Mouse (Mus musculus): ENCODE data around the gene Gm37240. TPM values are rescaled to one million over a fixed set of nuclear protein-coding genes. Genes with fewer than 3 reads are reported as not detected.

The Gm37240 gene
- total RNA-seq, 1 experiment = 1.2 TPM

GRCm38 (mm10) chr3:85929711-85930110 is 42.4 kb upstream of the Gm37240 start:
- in situ Hi-C loops (cut with MboI; ENCODE audit: low sequenced_read_pairs in 2 of 2, unreplicated experiment in 2 of 2) = no loop called here
- H3K36me3 ChIP-seq (ENCODE audit: control insufficient read depth, insufficient read depth, low read length, poor library complexity, severe bottlenecking) = no peaks in the 10 kb centered on the region
- DNase-seq (ENCODE audit: low read depth, low spot score) = no peak
- TF ChIP-seq ZC3H11A (IDR thresholded peaks at IDR 0.05; ENCODE audit: borderline replicate concordance, low read depth, low read length) = no peak
- TF ChIP-seq CHD2 (IDR thresholded peaks at IDR 0.05; ENCODE audit: low read depth, low read length) = no peak
- TF ChIP-seq MAFK (IDR thresholded peaks at IDR 0.05; ENCODE audit: insufficient read depth, low read depth, low read length) = no peak
- no peak for TF ChIP-seq ZNF384 (IDR thresholded peaks at IDR 0.05; ENCODE audit: low read depth, low read length)
- no peak for TF ChIP-seq HCFC1 (IDR thresholded peaks at IDR 0.05; ENCODE audit: borderline replicate concordance, insufficient read depth, low read length)
- H3K27ac ChIP-seq (ENCODE audit: insufficient read depth, low read depth, low read length, poor library complexity, severe bottlenecking) = no peak overlapping the region
- no peak overlapping the region for H3K9ac ChIP-seq (ENCODE audit: insufficient read depth, low read depth, low read length, poor library complexity, severe bottlenecking)
- H3K4me3 ChIP-seq (ENCODE audit: insufficient read depth in 1 of 2, low read depth in 1 of 2, low read length in 2 of 2, poor library complexity in 1 of 2, severe bottlenecking in 1 of 2) = no peak overlapping the region
- no peaks in the 10 kb centered on the region for H3K9me3 ChIP-seq (ENCODE audit: control insufficient read depth, insufficient read depth, low read depth, low read length)
- H3K4me1 ChIP-seq (ENCODE audit: control insufficient read depth in 2 of 2, insufficient read depth in 2 of 2, low read length in 2 of 2, poor library complexity in 1 of 2) = no peaks in the 10 kb centered on the region

DNA sequence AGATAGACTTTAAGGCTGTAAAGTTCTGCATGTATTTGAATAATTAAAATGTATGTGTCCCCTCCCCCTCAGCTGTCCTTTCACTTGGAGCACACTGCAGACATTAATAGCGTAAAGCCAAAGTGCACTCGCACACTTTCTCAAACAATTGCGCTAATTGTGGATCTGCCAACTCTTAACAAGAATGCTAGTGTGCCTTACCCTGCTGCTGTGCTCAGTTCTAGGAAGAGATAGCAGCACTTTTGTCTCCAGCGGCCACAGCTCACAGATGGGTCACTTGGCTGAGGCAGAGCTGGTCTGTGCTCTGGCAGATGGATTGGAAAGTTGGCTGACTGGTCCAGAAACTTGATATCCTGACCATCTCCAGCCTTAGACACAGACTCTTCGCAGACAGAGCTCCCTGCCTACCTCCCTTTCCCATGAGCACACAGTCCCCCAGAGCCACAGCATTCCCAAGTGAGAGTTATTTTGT is 40.9 kb upstream of the Gm37240 start:
- Histone ChIP-seq H3K9me3 (ENCODE audit: control insufficient read depth, insufficient read depth, low read depth, low read length) (no peaks in the 10 kb centered on the region), H3K36me3 (ENCODE audit: control insufficient read depth, insufficient read depth, low read length, poor library complexity, severe bottlenecking) (no peaks in the 10 kb centered on the region), H3K9ac (ENCODE audit: insufficient read depth, low read depth, low read length, poor library complexity, severe bottlenecking) (0 out of 2 replicates have a peak overlapping the region, but pooled peaks have one; percentile 37), H3K27ac (ENCODE audit: insufficient read depth, low read depth, low read length, poor library complexity, severe bottlenecking) (no peak overlapping the region), H3K4me3 (ENCODE audit: insufficient read depth in 1 of 2, low read depth in 1 of 2, low read length in 2 of 2, poor library complexity in 1 of 2, severe bottlenecking in 1 of 2) (no peak overlapping the region), H3K4me1 (ENCODE audit: control insufficient read depth in 2 of 2, insufficient read depth in 2 of 2, low read length in 2 of 2, poor library complexity in 1 of 2) (no peaks in the 10 kb centered on the region)
- in situ Hi-C loops (cut with MboI; ENCODE audit: low sequenced_read_pairs in 2 of 2, unreplicated experiment in 2 of 2) = no loop called here
- TF ChIP-seq ZNF384 (IDR thresholded peaks at IDR 0.05; ENCODE audit: low read depth, low read length) (no peak), MAFK (IDR thresholded peaks at IDR 0.05; ENCODE audit: insufficient read depth, low read depth, low read length) (no peak), CHD2 (IDR thresholded peaks at IDR 0.05; ENCODE audit: low read depth, low read length) (no peak), HCFC1 (IDR thresholded peaks at IDR 0.05; ENCODE audit: borderline replicate concordance, insufficient read depth, low read length) (no peak), ZC3H11A (IDR thresholded peaks at IDR 0.05; ENCODE audit: borderline replicate concordance, low read depth, low read length) (no peak)
- no peak for DNase-seq (ENCODE audit: low read depth, low spot score)

DNA sequence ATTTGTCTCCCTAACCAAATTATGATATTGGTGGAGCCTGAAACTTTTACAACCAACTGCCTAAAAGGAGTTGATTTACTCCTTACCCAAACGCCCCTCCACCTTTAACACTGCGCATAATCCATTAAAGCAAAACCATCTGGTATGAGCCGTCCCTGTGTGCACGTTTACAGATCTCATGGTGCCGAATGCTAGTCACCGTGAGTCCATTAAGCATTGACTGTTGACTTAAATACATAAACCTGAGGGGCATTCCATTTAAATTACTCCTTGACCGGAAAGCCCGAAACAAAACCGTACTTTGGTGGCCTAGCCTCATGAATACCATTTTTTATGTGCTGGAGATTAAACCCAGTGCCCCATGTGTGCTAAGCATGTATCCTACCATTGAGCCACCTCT is 40.0 kb upstream of the Gm37240 start:
- Histone ChIP-seq H3K4me1 (ENCODE audit: control insufficient read depth in 2 of 2, insufficient read depth in 2 of 2, low read length in 2 of 2, poor library complexity in 1 of 2) (no peaks in the 10 kb centered on the region), H3K9ac (ENCODE audit: insufficient read depth, low read depth, low read length, poor library complexity, severe bottlenecking) (no peak overlapping the region), H3K9me3 (ENCODE audit: control insufficient read depth, insufficient read depth, low read depth, low read length) (no peaks in the 10 kb centered on the region), H3K27ac (ENCODE audit: insufficient read depth, low read depth, low read length, poor library complexity, severe bottlenecking) (no peak overlapping the region), H3K36me3 (ENCODE audit: control insufficient read depth, insufficient read depth, low read length, poor library complexity, severe bottlenecking) (no peaks in the 10 kb centered on the region), H3K4me3 (ENCODE audit: insufficient read depth in 1 of 2, low read depth in 1 of 2, low read length in 2 of 2, poor library complexity in 1 of 2, severe bottlenecking in 1 of 2) (no peak overlapping the region)
- TF ChIP-seq ZNF384 (IDR thresholded peaks at IDR 0.05; ENCODE audit: low read depth, low read length) (no peak), HCFC1 (IDR thresholded peaks at IDR 0.05; ENCODE audit: borderline replicate concordance, insufficient read depth, low read length) (no peak), MAFK (IDR thresholded peaks at IDR 0.05; ENCODE audit: insufficient read depth, low read depth, low read length) (no peak), ZC3H11A (IDR thresholded peaks at IDR 0.05; ENCODE audit: borderline replicate concordance, low read depth, low read length) (no peak), CHD2 (IDR thresholded peaks at IDR 0.05; ENCODE audit: low read depth, low read length) (no peak)
- DNase-seq (ENCODE audit: low read depth, low spot score) = no peak
- in situ Hi-C loops (cut with MboI; ENCODE audit: low sequenced_read_pairs in 2 of 2, unreplicated experiment in 2 of 2) = no loop called here

DNA sequence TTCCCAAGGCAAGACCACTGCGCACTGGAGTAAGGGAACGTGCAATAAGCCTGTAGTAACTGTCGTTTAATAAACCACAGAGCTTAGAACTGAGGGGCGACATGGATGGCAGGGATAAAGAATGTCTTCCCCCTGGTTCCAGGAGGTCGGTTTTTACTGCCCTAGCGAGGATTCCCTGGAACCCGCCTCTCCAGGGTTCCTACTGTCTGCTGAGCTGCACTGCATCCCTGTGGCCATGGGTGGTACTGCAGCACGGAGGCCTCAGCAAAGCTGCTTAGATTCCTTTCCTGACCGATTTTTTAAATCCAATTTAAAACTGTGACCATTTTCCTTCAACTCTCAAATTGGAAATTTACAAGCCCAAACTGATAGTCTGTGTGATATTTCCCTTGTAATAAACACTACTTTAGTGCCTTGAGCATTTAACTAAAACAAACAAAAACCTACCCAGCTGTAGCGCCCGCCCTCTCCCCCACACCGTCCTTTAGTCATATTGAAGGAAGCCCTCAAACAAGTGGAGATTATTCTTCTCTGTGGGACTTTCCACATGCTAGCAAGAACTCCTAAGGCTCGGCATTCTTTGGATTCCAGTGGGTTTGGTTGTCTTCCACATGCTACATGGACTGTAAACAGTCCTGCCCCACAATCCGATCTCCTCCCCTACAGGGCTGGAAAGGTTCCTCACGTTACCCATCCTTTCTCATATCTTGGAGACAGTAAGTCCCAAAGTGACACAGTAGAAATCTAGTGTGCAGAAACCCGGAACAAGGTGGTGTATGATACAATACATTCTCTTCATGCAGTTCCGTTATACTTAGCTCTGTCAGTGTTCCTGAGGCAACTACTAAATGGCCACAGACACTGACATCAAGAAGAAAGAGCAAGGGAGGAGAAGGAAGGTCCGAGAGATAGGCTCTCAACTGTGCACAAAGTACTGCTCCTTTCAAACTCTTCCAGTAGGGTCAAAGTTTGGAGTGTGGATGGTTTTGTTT is 36.9 kb upstream of the Gm37240 start:
- no peak overlapping the region for H3K27ac ChIP-seq (ENCODE audit: insufficient read depth, low read depth, low read length, poor library complexity, severe bottlenecking)
- no peak overlapping the region for H3K9ac ChIP-seq (ENCODE audit: insufficient read depth, low read depth, low read length, poor library complexity, severe bottlenecking)
- H3K4me1 ChIP-seq (ENCODE audit: control insufficient read depth in 2 of 2, insufficient read depth in 2 of 2, low read length in 2 of 2, poor library complexity in 1 of 2) = no peaks in the 10 kb centered on the region
- H3K36me3 ChIP-seq (ENCODE audit: control insufficient read depth, insufficient read depth, low read length, poor library complexity, severe bottlenecking) = no peaks in the 10 kb centered on the region
- no peak for TF ChIP-seq MAFK (IDR thresholded peaks at IDR 0.05; ENCODE audit: insufficient read depth, low read depth, low read length)
- TF ChIP-seq ZC3H11A (IDR thresholded peaks at IDR 0.05; ENCODE audit: borderline replicate concordance, low read depth, low read length) = peak; percentile 94
- TF ChIP-seq ZNF384 (IDR thresholded peaks at IDR 0.05; ENCODE audit: low read depth, low read length) = no peak
- no peak for TF ChIP-seq HCFC1 (IDR thresholded peaks at IDR 0.05; ENCODE audit: borderline replicate concordance, insufficient read depth, low read length)
- TF ChIP-seq CHD2 (IDR thresholded peaks at IDR 0.05; ENCODE audit: low read depth, low read length) = no peak
- no peaks in the 10 kb centered on the region for H3K9me3 ChIP-seq (ENCODE audit: control insufficient read depth, insufficient read depth, low read depth, low read length)
- in situ Hi-C loops (cut with MboI; ENCODE audit: low sequenced_read_pairs in 2 of 2, unreplicated experiment in 2 of 2) = no loop called here
- no peak overlapping the region for H3K4me3 ChIP-seq (ENCODE audit: insufficient read depth in 1 of 2, low read depth in 1 of 2, low read length in 2 of 2, poor library complexity in 1 of 2, severe bottlenecking in 1 of 2)
- peak; percentile 65 for DNase-seq (ENCODE audit: low read depth, low spot score)

Data from ES-E14 (cell line).